Mouse (Mus musculus): Measurements from ENCODE around the gene Padi1. TPM values are rescaled to one million over a fixed set of nuclear protein-coding genes. Genes with fewer than 3 reads are reported as not detected.

Gene Padi1
- polyA plus RNA-seq, 1 experiment = 0.01 TPM

GRCm38 (mm10) chr4:140794678-140795077 lies 50.9 kb downstream of the Padi1 start:
- Histone ChIP-seq H3ac (ENCODE audit: control insufficient read depth, insufficient read length, low read depth) (no peak overlapping the region), H3K36me3 (ENCODE audit: control insufficient read depth, insufficient read depth) (no peaks in the 10 kb centered on the region), H3K79me3 (ENCODE audit: low read depth) (no peaks in the 10 kb centered on the region), H3K79me2 (ENCODE audit: control insufficient read depth, insufficient read depth) (no peaks in the 10 kb centered on the region), H3K4me3 (ENCODE audit: insufficient read depth, poor library complexity, severe bottlenecking) (no peak overlapping the region), H3K27me3 (ENCODE audit: control insufficient read depth, insufficient read depth, insufficient read length) (peaks cover 12% of the 10 kb centered on the region)
- TF ChIP-seq USF1 (IDR thresholded peaks at IDR 0.05; ENCODE audit: low read depth) = no peak
- TF ChIP-seq MYOG (IDR thresholded peaks at IDR 0.05; ENCODE audit: control insufficient read depth, extremely low read depth, insufficient read length) = no peak
- no peak for TF ChIP-seq CEBPB (IDR thresholded peaks at IDR 0.05; ENCODE audit: low read depth)
- no peak for TF ChIP-seq MAX (IDR thresholded peaks at IDR 0.05)
- TF ChIP-seq CTCF (IDR thresholded peaks at IDR 0.05; ENCODE audit: control insufficient read depth, insufficient read depth, insufficient read length) = no peak
- no peak for TF ChIP-seq MYOD1 (IDR thresholded peaks at IDR 0.05; ENCODE audit: control insufficient read depth, insufficient read length, low read depth)
- no peak for TF ChIP-seq FOSL1 (IDR thresholded peaks at IDR 0.05; ENCODE audit: insufficient read depth, low read length, poor library complexity, severe bottlenecking)

GRCm38 (mm10) chr4:140793795-140794194 lies 51.8 kb downstream of the Padi1 start:
- Histone ChIP-seq H3K79me3 (ENCODE audit: low read depth) (no peaks in the 10 kb centered on the region), H3K4me3 (ENCODE audit: insufficient read depth, poor library complexity, severe bottlenecking) (no peak overlapping the region), H3K79me2 (ENCODE audit: control insufficient read depth, insufficient read depth) (no peaks in the 10 kb centered on the region), H3K27me3 (ENCODE audit: control insufficient read depth, insufficient read depth, insufficient read length) (peaks cover 8% of the 10 kb centered on the region), H3ac (ENCODE audit: control insufficient read depth, insufficient read length, low read depth) (no peak overlapping the region), H3K36me3 (ENCODE audit: control insufficient read depth, insufficient read depth) (no peaks in the 10 kb centered on the region)
- TF ChIP-seq CEBPB (IDR thresholded peaks at IDR 0.05; ENCODE audit: low read depth) (no peak), CTCF (IDR thresholded peaks at IDR 0.05; ENCODE audit: control insufficient read depth, insufficient read depth, insufficient read length) (peak; percentile 10), MYOD1 (IDR thresholded peaks at IDR 0.05; ENCODE audit: control insufficient read depth, insufficient read length, low read depth) (no peak), MAX (IDR thresholded peaks at IDR 0.05) (no peak), USF1 (IDR thresholded peaks at IDR 0.05; ENCODE audit: low read depth) (no peak)

DNA sequence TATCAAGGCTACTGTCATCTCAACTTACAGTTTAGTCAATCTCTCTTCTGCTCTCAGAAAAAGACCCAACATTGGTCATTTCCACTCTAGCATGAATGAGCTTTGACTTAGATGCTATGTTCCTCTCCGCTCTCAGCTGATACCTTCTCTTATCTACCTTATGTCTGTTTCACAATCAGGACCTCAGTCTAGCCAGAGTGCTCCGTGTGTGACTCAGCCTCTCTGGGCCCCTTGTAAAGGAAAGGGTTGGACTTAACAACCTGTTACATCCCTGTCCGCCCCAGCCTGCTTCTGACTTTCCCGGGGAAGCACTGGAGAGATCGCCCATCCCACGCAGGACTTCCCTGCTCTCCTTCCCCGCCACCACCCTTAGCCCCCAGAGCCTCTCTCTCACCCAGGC lies 53.0 kb downstream of the Padi1 start:
- Histone ChIP-seq H3K79me3 (ENCODE audit: low read depth) (no peaks in the 10 kb centered on the region), H3K36me3 (ENCODE audit: control insufficient read depth, insufficient read depth) (no peaks in the 10 kb centered on the region), H3ac (ENCODE audit: control insufficient read depth, insufficient read length, low read depth) (no peak overlapping the region), H3K27me3 (ENCODE audit: control insufficient read depth, insufficient read depth, insufficient read length) (no peaks in the 10 kb centered on the region), H3K4me3 (ENCODE audit: insufficient read depth, poor library complexity, severe bottlenecking) (no peak overlapping the region), H3K79me2 (ENCODE audit: control insufficient read depth, insufficient read depth) (no peaks in the 10 kb centered on the region)
- TF ChIP-seq MYOD1 (IDR thresholded peaks at IDR 0.05; ENCODE audit: control insufficient read depth, insufficient read length, low read depth) (no peak), MAX (IDR thresholded peaks at IDR 0.05) (no peak), MYOG (IDR thresholded peaks at IDR 0.05; ENCODE audit: control insufficient read depth, extremely low read depth, insufficient read length) (no peak), CEBPB (IDR thresholded peaks at IDR 0.05; ENCODE audit: low read depth) (no peak), CTCF (IDR thresholded peaks at IDR 0.05; ENCODE audit: control insufficient read depth, insufficient read depth, insufficient read length) (no peak), FOSL1 (IDR thresholded peaks at IDR 0.05; ENCODE audit: insufficient read depth, low read length, poor library complexity, severe bottlenecking) (no peak), USF1 (IDR thresholded peaks at IDR 0.05; ENCODE audit: low read depth) (no peak)

GRCm38 (mm10) chr4:140791071-140791470 lies 54.5 kb downstream of the Padi1 start:
- Histone ChIP-seq H3K4me3 (ENCODE audit: insufficient read depth, poor library complexity, severe bottlenecking) (no peak overlapping the region), H3K79me3 (ENCODE audit: low read depth) (no peaks in the 10 kb centered on the region), H3K36me3 (ENCODE audit: control insufficient read depth, insufficient read depth) (no peaks in the 10 kb centered on the region), H3K79me2 (ENCODE audit: control insufficient read depth, insufficient read depth) (no peaks in the 10 kb centered on the region), H3ac (ENCODE audit: control insufficient read depth, insufficient read length, low read depth) (no peak overlapping the region), H3K27me3 (ENCODE audit: control insufficient read depth, insufficient read depth, insufficient read length) (no peaks in the 10 kb centered on the region)
- TF ChIP-seq USF1 (IDR thresholded peaks at IDR 0.05; ENCODE audit: low read depth) (no peak), MAX (IDR thresholded peaks at IDR 0.05) (no peak), FOSL1 (IDR thresholded peaks at IDR 0.05; ENCODE audit: insufficient read depth, low read length, poor library complexity, severe bottlenecking) (no peak)

GRCm38 (mm10) chr4:140789983-140790382 lies 55.6 kb downstream of the Padi1 start:
- no peaks in the 10 kb centered on the region for H3K36me3 ChIP-seq (ENCODE audit: control insufficient read depth, insufficient read depth)
- no peaks in the 10 kb centered on the region for H3K27me3 ChIP-seq (ENCODE audit: control insufficient read depth, insufficient read depth, insufficient read length)
- no peak overlapping the region for H3ac ChIP-seq (ENCODE audit: control insufficient read depth, insufficient read length, low read depth)
- TF ChIP-seq CTCF (IDR thresholded peaks at IDR 0.05; ENCODE audit: control insufficient read depth, insufficient read depth, insufficient read length) (no peak), MAX (IDR thresholded peaks at IDR 0.05) (no peak), CEBPB (IDR thresholded peaks at IDR 0.05; ENCODE audit: low read depth) (no peak), USF1 (IDR thresholded peaks at IDR 0.05; ENCODE audit: low read depth) (no peak), MYOG (IDR thresholded peaks at IDR 0.05; ENCODE audit: control insufficient read depth, extremely low read depth, insufficient read length) (no peak), FOSL1 (IDR thresholded peaks at IDR 0.05; ENCODE audit: insufficient read depth, low read length, poor library complexity, severe bottlenecking) (no peak), MYOD1 (IDR thresholded peaks at IDR 0.05; ENCODE audit: control insufficient read depth, insufficient read length, low read depth) (no peak)
- no peaks in the 10 kb centered on the region for H3K79me3 ChIP-seq (ENCODE audit: low read depth)
- H3K79me2 ChIP-seq (ENCODE audit: control insufficient read depth, insufficient read depth) = no peaks in the 10 kb centered on the region
- no peak overlapping the region for H3K4me3 ChIP-seq (ENCODE audit: insufficient read depth, poor library complexity, severe bottlenecking)

DNA sequence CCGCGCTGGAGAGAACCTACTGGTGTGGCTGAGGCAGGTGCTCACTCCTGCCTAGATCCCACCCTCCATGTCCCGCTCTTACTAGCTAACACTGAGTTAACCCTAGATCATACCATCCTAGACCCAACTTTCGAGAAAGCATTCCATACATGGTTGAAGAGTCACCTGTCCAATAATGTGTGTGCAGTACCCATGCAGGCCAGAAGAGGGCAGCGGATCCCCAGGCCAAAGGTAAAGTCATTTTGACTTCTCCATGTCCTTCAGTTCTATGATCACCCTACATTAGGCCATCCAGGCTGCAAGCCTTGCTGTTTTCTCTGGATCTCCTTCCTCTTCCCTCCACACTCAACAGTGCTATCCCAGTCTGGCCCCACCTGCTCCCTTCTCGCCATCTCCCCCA lies 56.6 kb downstream of the Padi1 start:
- Histone ChIP-seq H3K27me3 (ENCODE audit: control insufficient read depth, insufficient read depth, insufficient read length) (no peaks in the 10 kb centered on the region), H3K36me3 (ENCODE audit: control insufficient read depth, insufficient read depth) (no peaks in the 10 kb centered on the region), H3K79me3 (ENCODE audit: low read depth) (no peaks in the 10 kb centered on the region), H3K4me3 (ENCODE audit: insufficient read depth, poor library complexity, severe bottlenecking) (no peak overlapping the region), H3ac (ENCODE audit: control insufficient read depth, insufficient read length, low read depth) (no peak overlapping the region), H3K79me2 (ENCODE audit: control insufficient read depth, insufficient read depth) (no peaks in the 10 kb centered on the region)
- TF ChIP-seq CTCF (IDR thresholded peaks at IDR 0.05; ENCODE audit: control insufficient read depth, insufficient read depth, insufficient read length) (peak; percentile 49), CEBPB (IDR thresholded peaks at IDR 0.05; ENCODE audit: low read depth) (no peak), MYOG (IDR thresholded peaks at IDR 0.05; ENCODE audit: control insufficient read depth, extremely low read depth, insufficient read length) (no peak)

Measured in C2C12 (cell line).